Mouse (Mus musculus) stomach, postnatal 0 days (tissue): ENCODE data around the gene Sema6b.

Experiments used
- CTCF ChIP-seq: IDR thresholded peaks from 2 replicates; pipeline ENCODE4 v1.5.1; 2016; ENCODE audit warnings: antibody characterized with exemption, low read depth, mild to moderate bottlenecking, moderate library complexity
- EP300 ChIP-seq: optimal IDR thresholded peaks from 2 replicates; pipeline ENCODE3; 2016; ENCODE audit warnings: antibody characterized with exemption

- TF ChIP-seq EP300 (no peak), CTCF (no peak)
Measured at GRCm38 (mm10) chr17:56121826-56122225, 18.3 kb downstream of the Sema6b start, which contains the start of gene Lrg1.
